Mouse (Mus musculus) gastrocnemius, adult 2 months (tissue): ENCODE results near the gene Dnajc17. TPM values are rescaled to one million over a fixed set of nuclear protein-coding genes. Genes with fewer than 3 reads are reported as not detected.

Experiments
- DNase-seq: peaks from one replicate; pipeline ENCODE4 v3.0.0; 2022
- H3K27ac ChIP-seq: fragments of 200-600 bp; 2 replicates; pipeline ENCODE4 v1.8.1; 2022; ENCODE audit warnings: mild to moderate bottlenecking
- H3K4me3 ChIP-seq: fragments of 200-600 bp; 2 replicates; pipeline ENCODE4 v1.8.1; 2022; ENCODE audit warnings: mild to moderate bottlenecking, moderate library complexity
- CTCF ChIP-seq: fragments of 200-600 bp; IDR thresholded peaks from 2 replicates; pipeline ENCODE4 v1.8.1; 2022; ENCODE audit warnings: antibody characterized with exemption, mild to moderate bottlenecking, moderate library complexity
- intact Hi-C: fragments of 180-260 bp; cut with DNase I; formaldehyde crosslinking; loops from one replicate; pipeline ENCODE4 v1.15.1; 2025
- total RNA-seq, 2 experiments: library from RNA; stranded (reverse); gene quantifications; 2 replicates each; pipeline ENCODE4 v1.2.3; 2021

Dnajc17 gene
- total RNA-seq, 2 experiments from 2014 or later = 6.6 to 8.6 TPM

- no peak for DNase-seq
- TF ChIP-seq CTCF = no peak
- no peak within 1 kb of the TSS for H3K27ac ChIP-seq
- H3K4me3 ChIP-seq = peak within 1 kb of the TSS; percentile 67
- intact Hi-C loops = no loop called here
These were observed 28.7 kb upstream of the Dnajc17 start, which contains the start of gene Spint1 for GRCm38 (mm10) chr2:119237210-119237870. Gene Spint1 (plus strand): TSS chr2:119237362.

- intact Hi-C loops = no loop called here
- H3K4me3 ChIP-seq = peak overlapping the region; percentile 67
- H3K27ac ChIP-seq = no peak overlapping the region
- DNase-seq = no peak
- no peak for TF ChIP-seq CTCF
These were observed 28.2 kb upstream of the Dnajc17 start for GRCm38 (mm10) chr2:119236682-119237209.

GRCm38 (mm10) chr2:119229775-119230704, 21.4 kb upstream of the Dnajc17 start, which contains the start of gene Ppp1r14d:
Gene Ppp1r14d (minus strand): TSS chr2:119229906.
- DNase-seq = no peak
- intact Hi-C loops = no loop called here

GRCm38 (mm10) chr2:119209176-119209507, 547 bp upstream of the Dnajc17 start:
- intact Hi-C loops = no loop called here
- no peak for DNase-seq
- H3K27ac ChIP-seq = peak overlapping the region; percentile 94

More at GRCm38 (mm10) chr2:119229775-119230704, 21.4 kb upstream of the Dnajc17 start, which contains the start of gene Ppp1r14d:
- Histone ChIP-seq H3K4me3 (no peak within 1 kb of the TSS), H3K27ac (no peak within 1 kb of the TSS)
- no peak for TF ChIP-seq CTCF

DNA sequence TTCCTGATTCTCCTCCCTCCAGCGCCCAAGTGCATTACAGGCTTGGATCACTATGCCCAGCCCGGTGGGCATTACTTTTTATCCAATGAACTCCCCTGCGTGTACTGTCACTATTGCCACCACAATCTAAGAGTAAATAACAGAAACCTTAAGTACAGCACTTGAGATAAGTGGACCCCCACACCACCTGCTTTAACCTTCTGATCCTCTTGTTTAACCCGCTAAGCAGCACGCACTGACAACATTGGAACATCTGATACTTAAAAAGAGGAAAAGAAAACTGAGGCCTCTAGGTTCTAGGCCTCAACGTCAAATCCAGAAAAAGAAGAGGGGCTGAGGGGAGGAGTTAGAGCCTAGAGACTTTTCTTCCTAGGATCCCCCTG, 643 bp downstream of the Dnajc17 start:
- intact Hi-C loops = no loop called here
- Histone ChIP-seq H3K27ac (peak overlapping the region; percentile 94), H3K4me3 (peak overlapping the region; percentile 76)
- no peak for DNase-seq
- no peak for TF ChIP-seq CTCF

More at GRCm38 (mm10) chr2:119209176-119209507, 547 bp upstream of the Dnajc17 start:
- no peak for TF ChIP-seq CTCF
- peak overlapping the region; percentile 76 for H3K4me3 ChIP-seq

- H3K4me3 ChIP-seq = no peak overlapping the region
- intact Hi-C loops = no loop called here
- H3K27ac ChIP-seq = peak overlapping the region; percentile 74
- no peak for DNase-seq
- TF ChIP-seq CTCF = no peak
These were observed 4.6 kb downstream of the Dnajc17 start for GRCm38 (mm10) chr2:119203871-119204460.

GRCm38 (mm10) chr2:119202914-119203453, 5.6 kb downstream of the Dnajc17 start:
- Histone ChIP-seq H3K27ac (peak overlapping the region; percentile 74), H3K4me3 (no peak overlapping the region)
- TF ChIP-seq CTCF = no peak
- DNase-seq = peak; percentile 46
- intact Hi-C loops = no loop called here

- no peak for DNase-seq
- Histone ChIP-seq H3K27ac (peak overlapping the region; percentile 62), H3K4me3 (no peak overlapping the region)
- intact Hi-C loops = no loop called here
- TF ChIP-seq CTCF = no peak
These were observed 9.7 kb downstream of the Dnajc17 start for GRCm38 (mm10) chr2:119198934-119199333.

DNA sequence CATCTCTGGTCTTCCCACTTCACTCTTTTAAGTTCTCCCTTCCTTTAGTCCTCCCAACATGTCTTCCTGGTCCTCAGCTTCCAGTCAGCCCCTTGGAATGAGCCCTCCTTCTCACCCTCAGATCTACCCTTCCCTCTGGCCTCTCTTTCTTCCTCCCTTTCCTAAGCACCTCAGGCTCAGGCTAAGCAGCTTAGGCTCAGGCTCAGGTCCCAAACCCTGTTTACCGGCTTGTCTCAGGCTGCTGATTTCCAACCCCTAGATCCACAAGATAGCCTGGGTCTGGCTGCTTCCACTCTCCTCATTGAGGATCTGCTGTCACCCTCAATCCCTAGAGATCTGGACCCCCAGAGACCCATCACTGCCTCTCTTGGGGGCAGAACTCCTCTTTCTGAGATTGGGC, 10.5 kb downstream of the Dnajc17 start:
- Histone ChIP-seq H3K4me3 (no peak overlapping the region), H3K27ac (peak overlapping the region; percentile 35; the same call in 1 of the 2 replicates)
- no peak for TF ChIP-seq CTCF
- intact Hi-C loops = no loop called here
- no peak for DNase-seq

DNA sequence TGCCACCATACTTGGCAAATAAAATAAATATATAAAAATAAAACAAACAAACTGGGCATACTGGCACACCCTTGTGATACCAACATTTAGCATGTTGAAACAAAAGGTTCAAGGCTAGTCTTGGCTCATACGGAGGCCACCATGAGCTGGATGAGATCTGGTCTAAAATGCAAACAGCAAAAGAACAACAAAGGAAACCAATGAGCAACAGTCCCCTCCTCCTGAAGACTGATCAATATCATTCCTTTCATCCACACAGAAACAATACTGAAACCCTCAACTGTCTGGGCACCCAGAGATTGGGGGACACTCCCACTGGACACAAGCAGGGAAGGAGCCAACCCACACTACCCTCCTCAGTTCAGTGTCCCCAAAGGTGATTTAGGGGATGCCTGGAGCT, 11.1 kb downstream of the Dnajc17 start:
- TF ChIP-seq CTCF = no peak
- no peak overlapping the region for H3K4me3 ChIP-seq
- DNase-seq = no peak
- no peak overlapping the region for H3K27ac ChIP-seq
- intact Hi-C loops = no loop called here

DNA sequence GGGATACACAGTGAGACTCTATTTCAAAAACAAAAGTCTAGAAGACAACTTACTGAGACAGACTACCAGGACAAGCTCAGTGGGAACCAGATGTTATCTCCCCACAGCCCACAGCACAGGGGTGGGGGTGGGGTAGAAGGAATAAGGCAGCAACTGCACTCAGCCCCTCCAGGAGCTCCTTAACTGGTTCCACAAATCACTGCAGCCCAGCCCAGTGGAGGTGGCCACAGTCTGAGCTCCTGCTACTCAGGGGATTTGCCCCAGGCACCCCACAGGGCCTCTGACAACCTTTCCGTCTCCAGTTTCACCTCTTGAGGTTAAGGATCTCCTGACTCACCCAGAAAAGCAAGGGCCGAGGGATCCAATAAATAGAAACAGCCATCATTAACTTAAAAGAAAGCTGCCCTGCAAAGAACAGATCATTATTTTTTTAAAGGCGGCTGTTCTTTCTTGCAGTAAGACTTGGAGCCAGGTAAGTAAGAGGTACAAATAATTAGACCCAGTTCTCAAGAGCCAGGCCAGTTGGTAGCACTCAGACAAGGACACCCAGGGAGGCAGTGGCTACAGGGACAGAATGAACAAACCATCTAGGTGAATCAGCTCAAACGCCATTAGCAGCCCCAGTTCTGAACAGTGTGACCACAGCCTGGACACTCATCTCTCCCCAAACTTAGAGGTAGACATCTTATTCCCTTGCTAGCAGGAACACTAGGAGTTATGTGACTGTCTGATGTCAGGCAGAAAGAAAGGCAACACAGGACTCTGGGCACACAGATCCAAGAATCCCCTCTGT, 12.1 kb downstream of the Dnajc17 start:
- no peak for DNase-seq
- intact Hi-C loops = no loop called here
- Histone ChIP-seq H3K4me3 (no peak overlapping the region), H3K27ac (peak overlapping the region; percentile 54; the same call in 1 of the 2 replicates)
- TF ChIP-seq CTCF = no peak

- intact Hi-C loops = no loop called here
- Histone ChIP-seq H3K4me3 (no peak overlapping the region), H3K27ac (peak overlapping the region; percentile 69)
- peak; percentile 72 for DNase-seq
- no peak for TF ChIP-seq CTCF
These were observed 14.5 kb downstream of the Dnajc17 start for GRCm38 (mm10) chr2:119194140-119194539.
